ENCODE assay signal across 8 mouse cellular contexts in genomic region chr19:27429281-27429680, GRCm38 (mm10). TPM values are rescaled to one million over a fixed set of nuclear protein-coding genes. Genes with fewer than 3 reads are reported as not detected.
DNase-seq lines count a peak whose midpoint lies in the region; ATAC-seq and TF ChIP-seq lines count a peak whose summit lies in the region.

No protein-coding gene starts in this region.

- H3K27ac ChIP-seq in left cerebral cortex, adult 2 months: peak overlapping the region; percentile 51; the same call in 1 of the 2 replicates
- no peak overlapping the region for H3K27ac ChIP-seq in embryonic facial prominence, embryonic 11.5 days (replicated peaks; ENCODE audit: low read depth, low read length)
- no peak overlapping the region for H3K27ac ChIP-seq in intestine, postnatal 0 days (ENCODE audit: low read depth, low read length)
- H3K27ac ChIP-seq in neural tube, embryonic 13.5 days (replicated peaks): peak overlapping the region; percentile 24; the same call in 1 of the 2 replicates

- WGBS in embryonic facial prominence, embryonic 11.5 days: under 1% methylated on average over 16 of the region's 16 CpGs
- WGBS in intestine, postnatal 0 days: under 1% methylated on average over 16 of the region's 16 CpGs
- under 1% methylated on average over 16 of the region's 16 CpGs for WGBS in neural tube, embryonic 13.5 days

- no peak for ATAC-seq in embryonic facial prominence, embryonic 11.5 days (replicated peaks; ENCODE audit: insufficient number of reproducible peaks, low FRiP score, low TSS enrichment, low read depth)
- no peak; the same call in 1 of the 2 replicates for ATAC-seq in intestine, postnatal 0 days
- no peak; the same call in 1 of the 2 replicates for ATAC-seq in neural tube, embryonic 13.5 days (ENCODE audit: low read depth)

- H3K4me1 ChIP-seq in embryonic facial prominence, embryonic 11.5 days (ENCODE audit: control insufficient read depth, insufficient read depth, low read length): peaks cover 5% of the 10 kb centered on the region
- 0 out of 2 replicates have a peak, but pooled peaks cover 4% of the 10 kb centered on the region for H3K4me1 ChIP-seq in intestine, postnatal 0 days (replicated peaks; ENCODE audit: control insufficient read depth, insufficient read depth, low read length)
- H3K4me1 ChIP-seq in neural tube, embryonic 13.5 days (replicated peaks): peaks cover 24% of the 10 kb centered on the region

- no peaks in the 10 kb centered on the region for H3K9me3 ChIP-seq in embryonic facial prominence, embryonic 11.5 days (replicated peaks; ENCODE audit: control insufficient read depth, low read length)
- H3K9me3 ChIP-seq in intestine, postnatal 0 days (ENCODE audit: control insufficient read depth): no peaks in the 10 kb centered on the region
- no peaks in the 10 kb centered on the region for H3K9me3 ChIP-seq in neural tube, embryonic 13.5 days

- H3K27me3 ChIP-seq in embryonic facial prominence, embryonic 11.5 days (ENCODE audit: control insufficient read depth, insufficient read depth, low read length): no peaks in the 10 kb centered on the region
- H3K27me3 ChIP-seq in intestine, postnatal 0 days (replicated peaks; ENCODE audit: control insufficient read depth, insufficient read depth, low read length): no peaks in the 10 kb centered on the region
- no peaks in the 10 kb centered on the region for H3K27me3 ChIP-seq in neural tube, embryonic 13.5 days

- H3K4me2 ChIP-seq in embryonic facial prominence, embryonic 11.5 days (ENCODE audit: low read depth, low read length): peak overlapping the region; percentile 70
- H3K4me2 ChIP-seq in intestine, postnatal 0 days (replicated peaks; ENCODE audit: low read depth): peak overlapping the region; percentile 84
- H3K4me2 ChIP-seq in neural tube, embryonic 13.5 days: peak overlapping the region; percentile 95

- H3K36me3 ChIP-seq in embryonic facial prominence, embryonic 11.5 days (replicated peaks; ENCODE audit: control insufficient read depth, insufficient read depth, low read depth, low read length): no peaks in the 10 kb centered on the region
- H3K36me3 ChIP-seq in intestine, postnatal 0 days (ENCODE audit: control insufficient read depth, insufficient read depth): peaks cover 17% of the 10 kb centered on the region
- peaks cover 11% of the 10 kb centered on the region for H3K36me3 ChIP-seq in neural tube, embryonic 13.5 days

- DNase-seq in left cerebral cortex, adult 2 months (ENCODE audit: extremely low spot score in 1 of 2, low spot score in 2 of 2): no peak
- DNase-seq in left cerebral cortex, adult 8-10 months (ENCODE audit: low spot score in 2 of 2): no peak
- DNase-seq in embryonic facial prominence, embryonic 11.5 days (ENCODE audit: low spot score): peak; percentile 4
- no peak for DNase-seq in embryo, embryonic 9.5 days (ENCODE audit: extremely low spot score)
- no peak for DNase-seq in left cerebral cortex, adult 11 months (ENCODE audit: low spot score)
- DNase-seq in adrenal gland, adult (ENCODE audit: inconsistent age in 2 of 2, low spot score in 1 of 2): no peak

- TF ChIP-seq CTCF in left cerebral cortex, adult 2 months (IDR thresholded peaks at IDR 0.05): no peak
- no peak for TF ChIP-seq CTCF in intestine, postnatal 0 days (IDR thresholded peaks at IDR 0.05; ENCODE audit: low read depth)

- intact Hi-C loops in left cerebral cortex, adult 2 months (cut with DNase I): loop anchor here (5.0 to 10.0 kb wide), 8 partner anchors 187 to 697 kb away; partner anchors contain the start of genes Gm815 and Vldlr

- peak overlapping the region; percentile 50 for H3K9ac ChIP-seq in embryonic facial prominence, embryonic 11.5 days (replicated peaks; ENCODE audit: low read length)
- peak overlapping the region; percentile 82 for H3K9ac ChIP-seq in intestine, postnatal 0 days (ENCODE audit: low read depth, low read length)
- peak overlapping the region; percentile 74 for H3K9ac ChIP-seq in neural tube, embryonic 13.5 days

- peak overlapping the region; percentile 90 for H3K4me3 ChIP-seq in left cerebral cortex, adult 2 months
- H3K4me3 ChIP-seq in embryonic facial prominence, embryonic 11.5 days (ENCODE audit: low read depth, low read length): peak overlapping the region; percentile 83
- H3K4me3 ChIP-seq in intestine, postnatal 0 days (ENCODE audit: low read depth, low read length): peak overlapping the region; percentile 94
- peak overlapping the region; percentile 93 for H3K4me3 ChIP-seq in neural tube, embryonic 13.5 days

RNA-seq across cellular contexts. Expression of gene Pum3, which starts 0.3 kb away (rescaled TPM):
- total RNA-seq in left cerebral cortex, adult 2 months (2021): 10 to 100 TPM; 54.5 to 57.6 TPM
- total RNA-seq in left cerebral cortex, adult 8-10 months (2022): 10 to 100 TPM; 45.5 to 50.1 (median 48.1) TPM
- polyA plus RNA-seq in embryonic facial prominence, embryonic 11.5 days (2014; fragmentation: Nextera tagmentation; extraction: Ambion mirVana): 94.8 and 110 TPM in 2 replicates
- polyA plus RNA-seq in intestine, postnatal 0 days (2015; fragmentation: Nextera tagmentation; extraction: Ambion mirVana): 34.4 and 37.9 TPM in 2 replicates
- 66.9 and 68.0 TPM in 2 replicates for polyA plus RNA-seq in neural tube, embryonic 13.5 days (2015; fragmentation: Nextera tagmentation; extraction: Ambion mirVana)

Comparison
In these comparisons a context has a peak if more than half of its experiments do, and no peak if none do; other contexts are left out.
1. H3K27ac ChIP-seq: peak in left cerebral cortex, adult 2 months (single experiment) and neural tube, embryonic 13.5 days (single experiment); none in embryonic facial prominence, embryonic 11.5 days (single experiment) and intestine, postnatal 0 days (single experiment).
2. Peak in every context shown above with its lines, with median percentiles within 50 percentile points of each other: H3K4me3 ChIP-seq, H3K4me2 ChIP-seq and H3K9ac ChIP-seq.